Mouse (Mus musculus) bone marrow macrophage, adult 2 months (primary cell): ENCODE measurements around the gene She. TPM values are rescaled to one million over a fixed set of nuclear protein-coding genes. Genes with fewer than 3 reads are reported as not detected.

Experiments used
- H3K27ac ChIP-seq: 2 replicates; pipeline ENCODE4 v1.5.1; 2012; ENCODE audit warnings: low read depth, low read length; ENCODE audit not compliant: insufficient read depth
- H3K4me1 ChIP-seq: 2 replicates; pipeline ENCODE4 v1.6.1; 2012; ENCODE audit warnings: low read length; ENCODE audit not compliant: control insufficient read depth, insufficient read depth
- H3K4me3 ChIP-seq: 2 replicates; pipeline ENCODE4 v1.5.1; 2012; ENCODE audit warnings: mild to moderate bottlenecking, low read length, moderate library complexity; ENCODE audit not compliant: insufficient read depth
- CTCF ChIP-seq: IDR thresholded peaks from 2 replicates; pipeline ENCODE4 v1.5.1; 2012; ENCODE audit warnings: low read depth, mild to moderate bottlenecking, low read length, moderate library complexity
- POLR2A ChIP-seq: IDR thresholded peaks from 2 replicates; pipeline ENCODE4 v1.6.1; 2012; ENCODE audit warnings: mild to moderate bottlenecking, low read depth, low read length, borderline replicate concordance
- polyA plus RNA-seq: library from polyadenylated mRNA; stranded (reverse); fragments of >200 nt; gene quantifications from 2 replicates; pipeline ENCODE4 v1.2.4, GENCODE M21; 2012; ENCODE audit not compliant: missing spikeins, insufficient read depth, insufficient read length

She gene
- polyA plus RNA-seq, 1 experiment, result not detected

DNA sequence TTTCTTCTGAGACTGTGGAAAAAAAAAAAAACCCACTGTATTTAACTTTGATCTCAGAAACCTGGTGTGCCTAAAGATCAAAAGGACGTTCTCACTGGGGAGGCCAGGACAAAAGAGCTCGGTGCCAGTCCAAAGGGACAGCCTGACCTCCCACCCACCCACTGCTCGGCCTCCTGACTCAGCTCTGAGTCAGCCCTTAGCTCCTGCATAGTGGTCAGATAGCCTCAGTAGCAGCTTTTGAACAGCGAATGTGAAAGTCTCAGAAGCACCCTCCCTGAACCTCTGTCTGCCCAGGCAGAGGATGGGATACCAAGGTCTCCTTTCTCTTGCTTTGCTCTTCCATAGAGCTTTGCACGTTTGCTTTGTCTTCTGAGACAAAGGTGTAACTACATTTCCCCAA, 65.4 kb downstream of the She start:
- Histone ChIP-seq H3K27ac (no peak overlapping the region), H3K4me3 (no peak overlapping the region), H3K4me1 (peaks cover 43% of the 10 kb centered on the region)
- no peak for TF ChIP-seq CTCF
- no peak for TF ChIP-seq POLR2A

DNA sequence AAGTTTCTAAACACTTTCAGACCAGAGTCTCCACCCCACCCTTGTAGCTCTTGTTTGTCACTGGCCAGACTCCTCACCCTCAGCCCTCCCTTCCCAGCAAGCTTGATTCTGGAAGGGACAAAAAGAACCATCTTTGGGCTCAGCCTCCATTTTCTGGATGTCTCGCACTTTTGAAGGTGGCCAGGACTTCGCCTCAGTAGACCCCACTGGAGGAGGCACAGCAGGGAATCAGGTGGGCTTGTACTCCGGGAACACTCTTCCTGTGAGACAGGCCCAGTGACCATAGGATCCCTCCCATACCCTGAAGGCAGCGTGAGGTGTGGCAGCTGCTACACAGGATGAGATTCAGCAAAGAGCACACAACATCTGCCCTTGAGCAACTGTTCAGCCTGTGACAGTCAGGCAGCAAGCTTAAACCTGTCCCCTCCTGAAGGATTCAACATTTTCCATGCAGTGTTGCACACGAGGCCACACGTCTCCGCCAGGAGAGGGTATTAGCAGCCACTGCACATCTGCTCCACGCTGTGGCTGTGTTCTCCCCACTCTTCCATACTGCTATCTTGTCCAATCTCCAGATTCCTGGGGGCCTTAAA, 66.1 kb downstream of the She start:
- no peak for TF ChIP-seq POLR2A
- Histone ChIP-seq H3K4me3 (no peak overlapping the region), H3K4me1 (peaks cover 50% of the 10 kb centered on the region), H3K27ac (no peak overlapping the region)

DNA sequence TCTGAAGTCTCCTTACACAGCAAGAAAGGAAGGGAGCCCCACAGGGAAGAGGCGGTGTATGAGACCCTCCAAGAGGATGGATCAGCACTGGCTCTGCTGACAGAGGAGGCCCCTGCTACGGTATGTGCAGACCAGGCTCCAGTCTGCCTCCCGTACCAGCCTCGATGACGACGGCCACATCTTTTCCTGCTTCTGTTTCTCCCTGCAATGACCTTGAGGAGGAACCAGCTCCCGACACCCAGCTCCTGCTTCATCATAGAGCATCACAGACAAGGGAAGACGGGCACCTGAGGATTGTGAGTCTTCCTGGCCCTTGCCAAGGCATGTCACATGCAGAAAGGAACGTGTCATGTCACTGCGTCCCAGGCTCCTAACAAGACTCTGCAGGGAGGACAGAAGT, 66.8 kb downstream of the She start:
- TF ChIP-seq CTCF (no peak), POLR2A (no peak)
- peaks cover 51% of the 10 kb centered on the region for H3K4me1 ChIP-seq
- no peak overlapping the region for H3K27ac ChIP-seq
- H3K4me3 ChIP-seq, result no peak overlapping the region

DNA sequence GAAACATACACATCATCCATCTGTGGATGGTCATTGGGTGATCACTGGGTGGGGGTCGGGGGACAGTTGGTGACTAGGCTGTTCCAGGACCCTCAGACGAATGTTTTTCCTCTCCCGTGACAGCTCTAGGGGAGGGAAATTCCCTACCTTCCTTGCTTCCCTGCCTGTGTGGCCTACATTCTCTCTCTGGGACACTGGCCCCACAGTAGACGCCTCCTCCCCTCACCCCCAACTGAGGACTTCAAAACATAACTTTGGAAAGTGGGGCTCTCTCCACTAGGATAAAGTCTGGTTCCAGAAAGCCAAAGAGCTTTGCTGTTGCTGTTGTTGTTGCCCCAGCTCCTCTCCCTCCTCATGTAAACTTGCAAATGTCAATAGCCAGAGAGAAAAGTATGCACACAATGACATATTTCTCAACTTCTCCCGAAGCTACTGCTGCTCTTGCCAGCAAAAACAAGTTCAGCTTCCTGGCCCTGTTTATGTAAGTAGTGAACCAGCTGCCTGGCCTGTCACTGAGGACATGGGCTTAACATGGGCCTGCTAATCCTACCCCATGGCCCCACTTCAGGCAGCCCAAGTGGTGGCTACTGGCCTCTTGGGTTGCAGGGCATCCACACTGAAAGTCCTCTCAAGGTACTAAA, 67.8 kb downstream of the She start:
- Histone ChIP-seq H3K4me1 (peaks cover 59% of the 10 kb centered on the region), H3K4me3 (no peak overlapping the region), H3K27ac (no peak overlapping the region)
- TF ChIP-seq CTCF (no peak), POLR2A (no peak)

DNA sequence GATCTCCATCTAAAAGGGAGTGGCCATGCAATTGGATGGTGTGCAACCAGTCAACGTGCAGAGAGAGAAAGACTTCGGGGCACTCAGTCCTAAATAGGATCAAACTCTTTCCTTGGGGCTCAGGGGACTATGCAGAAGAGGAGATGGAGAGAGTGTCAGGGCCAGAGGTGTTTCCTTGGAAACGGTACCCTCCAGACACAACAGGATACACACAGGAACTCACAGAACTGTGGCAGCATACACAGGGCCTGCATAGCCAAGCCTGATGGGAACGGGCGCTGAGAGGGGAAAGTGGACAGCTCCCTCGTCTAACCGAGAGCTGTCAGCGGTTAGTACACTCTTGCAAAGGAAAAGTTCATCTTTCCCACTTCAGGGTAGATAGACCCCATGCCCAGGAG, 68.3 kb downstream of the She start:
- Histone ChIP-seq H3K4me3 (no peak overlapping the region), H3K4me1 (peaks cover 61% of the 10 kb centered on the region), H3K27ac (no peak overlapping the region)
- TF ChIP-seq CTCF, result no peak
- TF ChIP-seq POLR2A, result no peak

DNA sequence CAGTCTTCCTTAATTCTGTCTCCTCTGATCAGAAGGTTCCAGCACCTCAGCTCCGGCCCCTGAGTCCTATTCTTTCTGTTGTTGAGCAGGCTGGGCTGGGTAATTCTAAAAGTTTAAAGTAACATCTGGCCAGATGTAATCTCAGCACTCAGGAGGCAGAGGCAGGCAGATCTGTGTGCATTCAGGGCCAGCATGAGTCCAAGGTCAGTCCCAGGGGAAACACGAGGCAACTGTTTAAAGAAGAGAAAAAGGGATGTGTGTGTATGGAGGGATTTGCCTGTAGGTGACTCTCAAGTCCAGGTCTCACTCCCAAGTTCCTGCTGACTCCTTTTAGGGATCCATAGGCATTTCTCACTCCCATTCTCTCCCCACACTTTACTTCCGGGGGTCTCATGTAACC, 76.7 kb downstream of the She start:
- TF ChIP-seq POLR2A (no peak), CTCF (no peak)
- Histone ChIP-seq H3K4me1 (peaks cover 62% of the 10 kb centered on the region), H3K27ac (no peak overlapping the region), H3K4me3 (no peak overlapping the region)

Other genes starting within 250 kb of the She start
- gene Adar, start 116.3 kb upstream of the She start, polyA plus RNA-seq, result 57.9 and 61.1 TPM in 2 replicates
- gene Chrnb2, start 66.7 kb upstream of the She start, polyA plus RNA-seq, result 0.41 and 0.52 TPM in 2 replicates
- gene Ube2q1, start 57.8 kb upstream of the She start, polyA plus RNA-seq, result 139 and 145 TPM in 2 replicates
- gene Il6ra, start 81.8 kb downstream of the She start, polyA plus RNA-seq, result 75.7 and 82.0 TPM in 2 replicates
- gene Atp8b2, start 132.1 kb downstream of the She start, polyA plus RNA-seq, result 17.7 and 28.7 TPM in 2 replicates
- gene Hax1, start 167.4 kb downstream of the She start, polyA plus RNA-seq, result 96.5 and 113 TPM in 2 replicates
- gene 4933434E20Rik, start 220.3 kb downstream of the She start, polyA plus RNA-seq, result 84.4 and 85.5 TPM in 2 replicates
- 200 and 228 TPM in 2 replicates for gene Ubap2l, start 221.3 kb downstream of the She start, polyA plus RNA-seq
- 739 and 786 TPM in 2 replicates for gene Tpm3, start 241.3 kb downstream of the She start, polyA plus RNA-seq